Mouse (Mus musculus): ENCODE data around the gene Spon2. TPM values are rescaled to one million over a fixed set of nuclear protein-coding genes. Genes with fewer than 3 reads are reported as not detected.

The Spon2 gene
- polyA plus RNA-seq (2012; fragmentation: generic; extraction: Trizol): 5.5 TPM

DNA sequence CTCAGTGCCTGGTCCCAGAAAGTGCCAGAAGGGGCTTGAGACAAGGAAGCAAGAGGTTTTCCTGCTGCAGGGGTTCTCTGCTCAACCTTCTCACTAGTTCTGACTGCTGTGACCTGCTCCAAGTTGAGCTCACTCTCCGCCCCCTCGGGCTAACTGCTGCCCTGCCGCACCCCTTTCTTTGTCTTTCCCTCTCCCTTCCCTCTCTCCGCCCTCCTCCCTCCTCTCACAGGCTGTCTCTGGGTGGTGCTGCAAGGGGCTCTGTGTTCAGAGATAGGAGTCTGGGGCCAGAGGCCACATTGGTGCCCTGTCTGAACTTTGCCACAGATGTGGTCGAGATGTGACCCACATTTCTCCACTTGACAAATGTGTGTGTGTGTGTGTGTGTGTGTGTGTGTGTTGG, at the start of gene Spon2:
Gene Spon2, minus strand, starts transcription at position 375 of the 400 bp plus-strand sequence.
- TF ChIP-seq REST (IDR thresholded peaks at IDR 0.05; ENCODE audit: insufficient read depth, insufficient read length): no peak
- TF ChIP-seq USF1 (IDR thresholded peaks at IDR 0.05; ENCODE audit: low read depth): no peak
- no peaks in the 10 kb centered on the region for H3K79me2 ChIP-seq (ENCODE audit: control insufficient read depth, insufficient read depth)
- no peak within 1 kb of the TSS for H3K4me3 ChIP-seq
- H3K36me3 ChIP-seq (ENCODE audit: control insufficient read depth, insufficient read depth): no peaks in the 10 kb centered on the region
- H3K27me3 ChIP-seq (ENCODE audit: control insufficient read depth, insufficient read depth, insufficient read length): no peaks in the 10 kb centered on the region
- peak within 1 kb of the TSS; percentile 32 for H3K4me2 ChIP-seq (ENCODE audit: low read depth)
- no peak within 1 kb of the TSS for H3ac ChIP-seq (ENCODE audit: control insufficient read depth, insufficient read length)

DNA sequence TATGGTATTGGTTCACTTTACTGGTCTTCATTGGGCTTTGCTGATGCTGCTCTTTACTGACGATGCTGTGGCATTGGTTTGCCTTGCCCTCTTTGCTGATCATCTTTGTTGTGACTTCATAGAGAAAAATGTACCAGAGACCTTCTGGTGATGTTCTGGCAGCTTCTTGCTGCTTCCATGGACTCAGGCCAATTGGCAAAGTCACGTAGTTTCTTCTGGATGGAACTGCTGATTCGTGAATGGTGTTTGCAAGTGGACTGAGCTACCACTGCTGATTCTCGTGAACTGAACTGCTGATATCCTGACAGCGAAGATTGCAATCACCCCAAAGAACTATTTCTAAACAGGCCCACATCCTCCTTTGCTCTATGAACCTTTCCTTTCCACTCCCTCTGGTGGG, 36.2 kb upstream of the Spon2 start:
- Histone ChIP-seq H3K4me3 (no peak overlapping the region), H3K27me3 (ENCODE audit: control insufficient read depth, insufficient read depth, insufficient read length) (no peaks in the 10 kb centered on the region), H3ac (ENCODE audit: control insufficient read depth, insufficient read length) (no peak overlapping the region), H3K4me2 (ENCODE audit: low read depth) (no peak overlapping the region), H3K79me2 (ENCODE audit: control insufficient read depth, insufficient read depth) (no peaks in the 10 kb centered on the region), H3K36me3 (ENCODE audit: control insufficient read depth, insufficient read depth) (peaks cover 58% of the 10 kb centered on the region)
- no peak for TF ChIP-seq E2F4 (IDR thresholded peaks at IDR 0.05; ENCODE audit: insufficient read depth)
- no peak for TF ChIP-seq CEBPB (IDR thresholded peaks at IDR 0.05; ENCODE audit: insufficient read depth, poor library complexity, severe bottlenecking)
- no peak for TF ChIP-seq POLR2AphosphoS2 (IDR thresholded peaks at IDR 0.05; ENCODE audit: insufficient read length, low read depth)
- no peak for TF ChIP-seq POLR2A (IDR thresholded peaks at IDR 0.05; ENCODE audit: insufficient read length, low read depth)
- TF ChIP-seq USF1 (IDR thresholded peaks at IDR 0.05; ENCODE audit: low read depth): no peak
- TF ChIP-seq REST (IDR thresholded peaks at IDR 0.05; ENCODE audit: insufficient read depth, insufficient read length): no peak
- no peak for TF ChIP-seq TCF12 (IDR thresholded peaks at IDR 0.05; ENCODE audit: insufficient read depth, poor library complexity, severe bottlenecking)
- TF ChIP-seq SRF (IDR thresholded peaks at IDR 0.05; ENCODE audit: control insufficient read depth, insufficient read length, low read depth): no peak
- TF ChIP-seq MYOG (IDR thresholded peaks at IDR 0.05; ENCODE audit: control insufficient read depth in 1 of 3, insufficient read depth in 1 of 3, insufficient read length in 2 of 3, low read depth in 2 of 3): no peak
- no peak for TF ChIP-seq MAX (IDR thresholded peaks at IDR 0.05; ENCODE audit: low read depth)
- TF ChIP-seq TCF3 (IDR thresholded peaks at IDR 0.05; ENCODE audit: insufficient read length, low read depth): no peak
- TF ChIP-seq MYOD1 (IDR thresholded peaks at IDR 0.05; ENCODE audit: control insufficient read depth in 1 of 3, insufficient read length in 2 of 3, low read depth in 2 of 3): no peak

DNA sequence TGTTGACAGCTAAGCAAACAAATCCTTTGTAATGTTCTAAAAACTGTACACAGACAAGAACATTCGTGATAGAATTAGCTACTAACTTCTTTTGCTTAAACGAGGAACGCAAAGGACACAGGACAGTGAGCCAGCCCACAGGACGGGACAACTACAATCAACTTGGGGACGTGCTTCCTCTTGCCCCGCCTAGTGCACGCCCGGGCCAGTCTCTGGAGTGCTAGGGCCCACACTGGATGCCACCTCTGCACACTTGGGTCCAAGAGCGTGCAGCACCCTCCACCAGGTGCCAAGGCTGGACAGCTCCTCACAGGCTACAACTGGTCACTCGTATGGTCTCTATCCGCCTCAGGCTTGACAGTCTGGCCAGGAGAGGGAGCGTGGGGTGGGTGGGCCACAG, 29.9 kb upstream of the Spon2 start:
- TF ChIP-seq REST (IDR thresholded peaks at IDR 0.05; ENCODE audit: insufficient read depth, insufficient read length): peak; percentile 19
- no peak for TF ChIP-seq POLR2AphosphoS2 (IDR thresholded peaks at IDR 0.05; ENCODE audit: insufficient read length, low read depth)
- no peak overlapping the region for H3K4me3 ChIP-seq
- peaks cover 10% of the 10 kb centered on the region for H3K36me3 ChIP-seq (ENCODE audit: control insufficient read depth, insufficient read depth)
- no peak overlapping the region for H3ac ChIP-seq (ENCODE audit: control insufficient read depth, insufficient read length)
- H3K79me2 ChIP-seq (ENCODE audit: control insufficient read depth, insufficient read depth): no peaks in the 10 kb centered on the region
- no peaks in the 10 kb centered on the region for H3K27me3 ChIP-seq (ENCODE audit: control insufficient read depth, insufficient read depth, insufficient read length)
- no peak overlapping the region for H3K4me2 ChIP-seq (ENCODE audit: low read depth)

DNA sequence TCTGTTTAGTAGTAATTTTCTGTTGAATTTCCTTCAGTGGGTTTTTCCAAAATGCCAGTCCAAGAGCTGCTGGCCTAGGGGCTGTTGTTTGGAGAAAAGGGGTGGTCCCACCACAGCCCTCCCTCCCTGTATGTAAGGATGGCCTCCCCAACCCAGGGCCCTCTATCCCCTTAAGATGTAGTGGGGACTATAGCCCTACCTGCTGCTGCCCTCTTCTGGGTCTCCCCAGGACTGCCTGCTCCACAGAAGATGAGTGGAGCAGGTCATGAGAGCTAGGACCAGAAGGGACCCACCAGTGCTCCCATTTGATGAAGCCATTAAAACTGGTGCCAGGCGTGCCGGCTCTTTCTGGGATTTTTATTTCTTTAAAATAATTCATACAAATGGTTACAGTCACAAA, 29.1 kb upstream of the Spon2 start:
- Histone ChIP-seq H3ac (ENCODE audit: control insufficient read depth, insufficient read length) (no peak overlapping the region), H3K79me2 (ENCODE audit: control insufficient read depth, insufficient read depth) (no peaks in the 10 kb centered on the region), H3K4me2 (ENCODE audit: low read depth) (no peak overlapping the region), H3K4me3 (no peak overlapping the region), H3K36me3 (ENCODE audit: control insufficient read depth, insufficient read depth) (peaks cover 2% of the 10 kb centered on the region), H3K27me3 (ENCODE audit: control insufficient read depth, insufficient read depth, insufficient read length) (no peaks in the 10 kb centered on the region)
- TF ChIP-seq E2F4 (IDR thresholded peaks at IDR 0.05; ENCODE audit: insufficient read depth) (no peak), POLR2A (IDR thresholded peaks at IDR 0.05; ENCODE audit: insufficient read length, low read depth) (no peak), MYOG (IDR thresholded peaks at IDR 0.05; ENCODE audit: control insufficient read depth in 1 of 3, insufficient read depth in 1 of 3, insufficient read length in 2 of 3, low read depth in 2 of 3) (no peak), USF1 (IDR thresholded peaks at IDR 0.05; ENCODE audit: low read depth) (no peak), REST (IDR thresholded peaks at IDR 0.05; ENCODE audit: insufficient read depth, insufficient read length) (no peak), MYOD1 (IDR thresholded peaks at IDR 0.05; ENCODE audit: control insufficient read depth in 1 of 3, insufficient read length in 2 of 3, low read depth in 2 of 3) (no peak), POLR2AphosphoS2 (IDR thresholded peaks at IDR 0.05; ENCODE audit: insufficient read length, low read depth) (no peak), SRF (IDR thresholded peaks at IDR 0.05; ENCODE audit: control insufficient read depth, insufficient read length, low read depth) (no peak), MAX (IDR thresholded peaks at IDR 0.05; ENCODE audit: low read depth) (no peak), TCF3 (IDR thresholded peaks at IDR 0.05; ENCODE audit: insufficient read length, low read depth) (no peak), TCF12 (IDR thresholded peaks at IDR 0.05; ENCODE audit: insufficient read depth, poor library complexity, severe bottlenecking) (no peak), CEBPB (IDR thresholded peaks at IDR 0.05; ENCODE audit: insufficient read depth, poor library complexity, severe bottlenecking) (no peak)

- no peaks in the 10 kb centered on the region for H3K36me3 ChIP-seq (ENCODE audit: control insufficient read depth, insufficient read depth)
- no peak overlapping the region for H3ac ChIP-seq (ENCODE audit: control insufficient read depth, insufficient read length)
These were observed 27.4 kb upstream of the Spon2 start for GRCm38 (mm10) chr5:33245701-33246100.

More at GRCm38 (mm10) chr5:33245701-33246100, 27.4 kb upstream of the Spon2 start:
- Histone ChIP-seq H3K4me2 (ENCODE audit: low read depth) (no peak overlapping the region), H3K4me3 (no peak overlapping the region), H3K79me2 (ENCODE audit: control insufficient read depth, insufficient read depth) (no peaks in the 10 kb centered on the region), H3K27me3 (ENCODE audit: control insufficient read depth, insufficient read depth, insufficient read length) (no peaks in the 10 kb centered on the region)
- TF ChIP-seq SRF (IDR thresholded peaks at IDR 0.05; ENCODE audit: control insufficient read depth, insufficient read length, low read depth) (no peak), MYOG (IDR thresholded peaks at IDR 0.05; ENCODE audit: control insufficient read depth in 1 of 3, insufficient read depth in 1 of 3, insufficient read length in 2 of 3, low read depth in 2 of 3) (peak in 2 of 3 experiments; percentile 37 to 54), MYOD1 (IDR thresholded peaks at IDR 0.05; ENCODE audit: control insufficient read depth in 1 of 3, insufficient read length in 2 of 3, low read depth in 2 of 3) (peak in 2 of 3 experiments; percentile 7 to 45)
